Mouse (Mus musculus): ENCODE measurements around the gene Nr2f2. TPM values are rescaled to one million over a fixed set of nuclear protein-coding genes. Genes with fewer than 3 reads are reported as not detected.
A peak's percentile ranks its signal among the peaks of the same experiment; 100 is the strongest.

The Nr2f2 gene
- 73.7 and 82.5 TPM in 2 replicates for polyA plus RNA-seq (2014; fragmentation: Nextera tagmentation; extraction: Ambion mirVana)

- Histone ChIP-seq H3K4me1 (ENCODE audit: control insufficient read depth, insufficient read depth, low read length) (no peaks in the 10 kb centered on the region), H3K9me3 (replicated peaks; ENCODE audit: control insufficient read depth, low read length) (no peaks in the 10 kb centered on the region), H3K4me3 (ENCODE audit: low read depth, low read length) (peak within 1 kb of the TSS; percentile 40), H3K27me3 (replicated peaks; ENCODE audit: control insufficient read depth, insufficient read depth, low read length) (peaks cover 56% of the 10 kb centered on the region), H3K9ac (ENCODE audit: low read length) (peak within 1 kb of the TSS; percentile 83), H3K27ac (ENCODE audit: low read depth, low read length) (peak within 1 kb of the TSS; percentile 93), H3K36me3 (ENCODE audit: control insufficient read depth, insufficient read depth, low read length) (no peaks in the 10 kb centered on the region), H3K4me2 (ENCODE audit: low read length) (peak within 1 kb of the TSS; percentile 52)
- WGBS, result under 1% methylated on average over 16 of the region's 16 CpGs
- DNase-seq (ENCODE audit: low spot score) (peak; percentile 49), ATAC-seq (no peak)
Measured at GRCm38 (mm10) chr7:70365941-70366807, at the start of gene Nr2f2. Gene Nr2f2, minus strand, starts transcription at chr7:70366735.

- Histone ChIP-seq H3K36me3 (ENCODE audit: control insufficient read depth, insufficient read depth, low read length) (no peaks in the 10 kb centered on the region), H3K27ac (ENCODE audit: low read depth, low read length) (no peak overlapping the region), H3K9ac (ENCODE audit: low read length) (no peak overlapping the region), H3K9me3 (replicated peaks; ENCODE audit: control insufficient read depth, low read length) (no peaks in the 10 kb centered on the region), H3K4me2 (ENCODE audit: low read length) (no peak overlapping the region), H3K4me1 (ENCODE audit: control insufficient read depth, insufficient read depth, low read length) (no peaks in the 10 kb centered on the region), H3K4me3 (ENCODE audit: low read depth, low read length) (no peak overlapping the region), H3K27me3 (replicated peaks; ENCODE audit: control insufficient read depth, insufficient read depth, low read length) (no peaks in the 10 kb centered on the region)
- 92% methylated on average over 4 of the region's 4 CpGs for WGBS
- DNase-seq (ENCODE audit: low spot score) (no peak), ATAC-seq (no peak)
Measured at GRCm38 (mm10) chr7:70414461-70414860, 47.9 kb upstream of the Nr2f2 start.

- Histone ChIP-seq H3K9ac (ENCODE audit: low read length) (no peak overlapping the region), H3K9me3 (replicated peaks; ENCODE audit: control insufficient read depth, low read length) (no peaks in the 10 kb centered on the region), H3K4me3 (ENCODE audit: low read depth, low read length) (no peak overlapping the region), H3K4me1 (ENCODE audit: control insufficient read depth, insufficient read depth, low read length) (no peaks in the 10 kb centered on the region), H3K36me3 (ENCODE audit: control insufficient read depth, insufficient read depth, low read length) (no peaks in the 10 kb centered on the region), H3K27ac (ENCODE audit: low read depth, low read length) (no peak overlapping the region), H3K4me2 (ENCODE audit: low read length) (no peak overlapping the region), H3K27me3 (replicated peaks; ENCODE audit: control insufficient read depth, insufficient read depth, low read length) (no peaks in the 10 kb centered on the region)
- DNase-seq (ENCODE audit: low spot score), result no peak
- ATAC-seq, result no peak
- WGBS, result 75% methylated on average over 4 of the region's 4 CpGs
Measured at GRCm38 (mm10) chr7:70413646-70414045, 47.1 kb upstream of the Nr2f2 start.

- 94% methylated on average over 7 of the region's 7 CpGs for WGBS
- no peak for DNase-seq (ENCODE audit: low spot score)
Measured at GRCm38 (mm10) chr7:70412900-70413299, 46.4 kb upstream of the Nr2f2 start.

GRCm38 (mm10) chr7:70410350-70410749 is 43.8 kb upstream of the Nr2f2 start:
- H3K27me3 ChIP-seq (replicated peaks; ENCODE audit: control insufficient read depth, insufficient read depth, low read length), result no peaks in the 10 kb centered on the region
- 0 out of 2 replicates have a peak, but pooled peaks cover 3% of the 10 kb centered on the region for H3K36me3 ChIP-seq (ENCODE audit: control insufficient read depth, insufficient read depth, low read length)
- no peak overlapping the region for H3K4me3 ChIP-seq (ENCODE audit: low read depth, low read length)
- no peaks in the 10 kb centered on the region for H3K9me3 ChIP-seq (replicated peaks; ENCODE audit: control insufficient read depth, low read length)
- H3K4me2 ChIP-seq (ENCODE audit: low read length), result no peak overlapping the region
- ATAC-seq (no peak), DNase-seq (ENCODE audit: low spot score) (no peak)
- 91% methylated on average over 3 of the region's 3 CpGs for WGBS
- no peaks in the 10 kb centered on the region for H3K4me1 ChIP-seq (ENCODE audit: control insufficient read depth, insufficient read depth, low read length)
- H3K9ac ChIP-seq (ENCODE audit: low read length), result no peak overlapping the region
- H3K27ac ChIP-seq (ENCODE audit: low read depth, low read length), result no peak overlapping the region

More at GRCm38 (mm10) chr7:70412900-70413299, 46.4 kb upstream of the Nr2f2 start:
- Histone ChIP-seq H3K4me3 (ENCODE audit: low read depth, low read length) (no peak overlapping the region), H3K9me3 (replicated peaks; ENCODE audit: control insufficient read depth, low read length) (no peaks in the 10 kb centered on the region), H3K27ac (ENCODE audit: low read depth, low read length) (no peak overlapping the region), H3K4me1 (ENCODE audit: control insufficient read depth, insufficient read depth, low read length) (no peaks in the 10 kb centered on the region), H3K4me2 (ENCODE audit: low read length) (no peak overlapping the region), H3K36me3 (ENCODE audit: control insufficient read depth, insufficient read depth, low read length) (no peaks in the 10 kb centered on the region), H3K27me3 (replicated peaks; ENCODE audit: control insufficient read depth, insufficient read depth, low read length) (no peaks in the 10 kb centered on the region), H3K9ac (ENCODE audit: low read length) (no peak overlapping the region)
- ATAC-seq, result no peak

GRCm38 (mm10) chr7:70409890-70410289 is 43.4 kb upstream of the Nr2f2 start:
- 92% methylated on average over 11 of the region's 11 CpGs for WGBS
- H3K9ac ChIP-seq (ENCODE audit: low read length), result no peak overlapping the region
- H3K36me3 ChIP-seq (ENCODE audit: control insufficient read depth, insufficient read depth, low read length), result 0 out of 2 replicates have a peak, but pooled peaks cover 3% of the 10 kb centered on the region
- DNase-seq (ENCODE audit: low spot score), result no peak
- no peak overlapping the region for H3K4me2 ChIP-seq (ENCODE audit: low read length)
- no peaks in the 10 kb centered on the region for H3K4me1 ChIP-seq (ENCODE audit: control insufficient read depth, insufficient read depth, low read length)
- ATAC-seq, result no peak
- H3K4me3 ChIP-seq (ENCODE audit: low read depth, low read length), result no peak overlapping the region
- H3K9me3 ChIP-seq (replicated peaks; ENCODE audit: control insufficient read depth, low read length), result no peaks in the 10 kb centered on the region
- H3K27me3 ChIP-seq (replicated peaks; ENCODE audit: control insufficient read depth, insufficient read depth, low read length), result no peaks in the 10 kb centered on the region
- no peak overlapping the region for H3K27ac ChIP-seq (ENCODE audit: low read depth, low read length)

- no peak overlapping the region for H3K27ac ChIP-seq (ENCODE audit: low read depth, low read length)
- H3K4me3 ChIP-seq (ENCODE audit: low read depth, low read length), result no peak overlapping the region
- no peak overlapping the region for H3K9ac ChIP-seq (ENCODE audit: low read length)
- H3K4me2 ChIP-seq (ENCODE audit: low read length), result no peak overlapping the region
- no peaks in the 10 kb centered on the region for H3K27me3 ChIP-seq (replicated peaks; ENCODE audit: control insufficient read depth, insufficient read depth, low read length)
- H3K36me3 ChIP-seq (ENCODE audit: control insufficient read depth, insufficient read depth, low read length), result peaks cover 6% of the 10 kb centered on the region; the same call in 1 of the 2 replicates
- ATAC-seq (no peak), DNase-seq (ENCODE audit: low spot score) (no peak)
- no peaks in the 10 kb centered on the region for H3K4me1 ChIP-seq (ENCODE audit: control insufficient read depth, insufficient read depth, low read length)
- H3K9me3 ChIP-seq (replicated peaks; ENCODE audit: control insufficient read depth, low read length), result no peaks in the 10 kb centered on the region
- WGBS, result 79% methylated on average over 3 of the region's 3 CpGs
Measured at GRCm38 (mm10) chr7:70408814-70409213, 42.3 kb upstream of the Nr2f2 start.

- no peaks in the 10 kb centered on the region for H3K27me3 ChIP-seq (replicated peaks; ENCODE audit: control insufficient read depth, insufficient read depth, low read length)
- H3K9ac ChIP-seq (ENCODE audit: low read length), result no peak overlapping the region
- H3K36me3 ChIP-seq (ENCODE audit: control insufficient read depth, insufficient read depth, low read length), result peaks cover 6% of the 10 kb centered on the region; the same call in 1 of the 2 replicates
- H3K9me3 ChIP-seq (replicated peaks; ENCODE audit: control insufficient read depth, low read length), result no peaks in the 10 kb centered on the region
- no peak for ATAC-seq
- H3K4me2 ChIP-seq (ENCODE audit: low read length), result no peak overlapping the region
- WGBS, result 93% methylated on average over 11 of the region's 11 CpGs
- H3K4me1 ChIP-seq (ENCODE audit: control insufficient read depth, insufficient read depth, low read length), result no peaks in the 10 kb centered on the region
- H3K27ac ChIP-seq (ENCODE audit: low read depth, low read length), result no peak overlapping the region
- H3K4me3 ChIP-seq (ENCODE audit: low read depth, low read length), result no peak overlapping the region
- no peak for DNase-seq (ENCODE audit: low spot score)
Measured at GRCm38 (mm10) chr7:70407123-70407522, 40.6 kb upstream of the Nr2f2 start.

GRCm38 (mm10) chr7:70406527-70406926 is 40.0 kb upstream of the Nr2f2 start:
- H3K9me3 ChIP-seq (replicated peaks; ENCODE audit: control insufficient read depth, low read length), result no peaks in the 10 kb centered on the region
- H3K4me1 ChIP-seq (ENCODE audit: control insufficient read depth, insufficient read depth, low read length), result no peaks in the 10 kb centered on the region
- DNase-seq (ENCODE audit: low spot score), result no peak
- H3K4me2 ChIP-seq (ENCODE audit: low read length), result no peak overlapping the region
- no peaks in the 10 kb centered on the region for H3K27me3 ChIP-seq (replicated peaks; ENCODE audit: control insufficient read depth, insufficient read depth, low read length)
- WGBS, result 89% methylated on average over 11 of the region's 11 CpGs
- no peak overlapping the region for H3K9ac ChIP-seq (ENCODE audit: low read length)
- H3K4me3 ChIP-seq (ENCODE audit: low read depth, low read length), result no peak overlapping the region
- no peak overlapping the region for H3K27ac ChIP-seq (ENCODE audit: low read depth, low read length)
- peaks cover 6% of the 10 kb centered on the region; the same call in 1 of the 2 replicates for H3K36me3 ChIP-seq (ENCODE audit: control insufficient read depth, insufficient read depth, low read length)
- ATAC-seq, result no peak

Data from forebrain, embryonic 14.5 days (tissue).